Comparison of ENCODE assay signal across 9 mouse cellular contexts in genomic region chr5:3646539-3646938, GRCm38 (mm10). TPM values are rescaled to one million over a fixed set of nuclear protein-coding genes. Genes with fewer than 3 reads are reported as not detected.
DNase-seq lines count a peak whose midpoint lies in the region; ATAC-seq lines count a peak whose summit lies in the region.
"Had no signal": no experiment of that assay in that cellular context is flagged by ENCODE, and none has a peak within 500 bp of the region (broad histone marks: within the 10 kb centered on the region; RNA-seq: fewer than 3 reads in every experiment).

No protein-coding gene starts in this region.

- peak overlapping the region; percentile 96 for H3K4me3 ChIP-seq in kidney, embryonic 15.5 days (replicated peaks)
- peak overlapping the region; percentile 97 for H3K4me3 ChIP-seq in hindbrain, embryonic 12.5 days
- H3K4me3 ChIP-seq in midbrain, embryonic 13.5 days (replicated peaks): peak overlapping the region; percentile 95

- H3K27ac ChIP-seq in kidney, embryonic 15.5 days: peak overlapping the region; percentile 32; the same call in 1 of the 2 replicates
- no peak overlapping the region for H3K27ac ChIP-seq in hindbrain, embryonic 12.5 days
- no peak overlapping the region for H3K27ac ChIP-seq in midbrain, embryonic 13.5 days

- no peak for ATAC-seq in kidney, embryonic 15.5 days (replicated peaks; ENCODE audit: low FRiP score)
- ATAC-seq in hindbrain, embryonic 12.5 days (ENCODE audit: low FRiP score): no peak
- no peak for ATAC-seq in midbrain, embryonic 13.5 days

- no peaks in the 10 kb centered on the region for H3K9me3 ChIP-seq in kidney, embryonic 15.5 days (replicated peaks)
- H3K9me3 ChIP-seq in hindbrain, embryonic 12.5 days (replicated peaks): no peaks in the 10 kb centered on the region
- no peaks in the 10 kb centered on the region for H3K9me3 ChIP-seq in midbrain, embryonic 13.5 days

- no peaks in the 10 kb centered on the region for H3K27me3 ChIP-seq in kidney, embryonic 15.5 days
- no peaks in the 10 kb centered on the region for H3K27me3 ChIP-seq in hindbrain, embryonic 12.5 days
- H3K27me3 ChIP-seq in midbrain, embryonic 13.5 days: no peaks in the 10 kb centered on the region

- peak overlapping the region; percentile 85 for H3K9ac ChIP-seq in kidney, embryonic 15.5 days
- H3K9ac ChIP-seq in hindbrain, embryonic 12.5 days: peak overlapping the region; percentile 88
- H3K9ac ChIP-seq in midbrain, embryonic 13.5 days (replicated peaks): peak overlapping the region; percentile 89

- peaks cover 38% of the 10 kb centered on the region for H3K36me3 ChIP-seq in kidney, embryonic 15.5 days
- peaks cover 21% of the 10 kb centered on the region for H3K36me3 ChIP-seq in hindbrain, embryonic 12.5 days
- peaks cover 27% of the 10 kb centered on the region for H3K36me3 ChIP-seq in midbrain, embryonic 13.5 days

- DNase-seq in kidney, adult 11 months: no peak
- peak; percentile 27 for DNase-seq in c-Kit-positive CD71-positive TER-119-positive erythroid progenitor cells, embryonic 14.5 days (ENCODE audit: low spot score)
- no peak for DNase-seq in T-cell, adult 2 months (ENCODE audit: low spot score)
- DNase-seq in cerebellum, postnatal 14 days: no peak
- DNase-seq in ovary, adult 18-20 months (ENCODE audit: low spot score): no peak

- H3K4me1 ChIP-seq in kidney, embryonic 15.5 days: peaks cover 11% of the 10 kb centered on the region
- H3K4me1 ChIP-seq in hindbrain, embryonic 12.5 days: peaks cover 3% of the 10 kb centered on the region
- H3K4me1 ChIP-seq in midbrain, embryonic 13.5 days (replicated peaks): peaks cover 16% of the 10 kb centered on the region

- WGBS in kidney, embryonic 15.5 days: 23% methylated on average over 6 of the region's 6 CpGs
- 34% methylated on average over 6 of the region's 6 CpGs for WGBS in hindbrain, embryonic 12.5 days
- WGBS in midbrain, embryonic 13.5 days: 19% methylated on average over 6 of the region's 6 CpGs

- H3K4me2 ChIP-seq in kidney, embryonic 15.5 days: peak overlapping the region; percentile 78
- H3K4me2 ChIP-seq in hindbrain, embryonic 12.5 days (replicated peaks): peak overlapping the region; percentile 54
- peak overlapping the region; percentile 61 for H3K4me2 ChIP-seq in midbrain, embryonic 13.5 days (replicated peaks)

RNA-seq across cellular contexts. Expression of gene Tmbim7, which starts 4.4 kb away (rescaled TPM):
- polyA plus RNA-seq in kidney, embryonic 15.5 days (2015; fragmentation: Nextera tagmentation; extraction: Ambion mirVana): not detected in 2 replicates
- not detected in 2 replicates for polyA plus RNA-seq in hindbrain, embryonic 12.5 days (2016; fragmentation: Nextera tagmentation; extraction: Ambion mirVana)
- polyA plus RNA-seq in midbrain, embryonic 13.5 days (2015; fragmentation: Nextera tagmentation; extraction: Ambion mirVana): not detected in 2 replicates
- polyA plus RNA-seq: large intestine, adult 2 months had no signal

RNA-seq across cellular contexts. Expression of gene Gatad1, which starts 10.4 kb away (rescaled TPM):
- 71.5 and 73.3 TPM in 2 replicates for polyA plus RNA-seq in kidney, embryonic 15.5 days (2015; fragmentation: Nextera tagmentation; extraction: Ambion mirVana)
- 70.6 and 74.0 TPM in 2 replicates for polyA plus RNA-seq in hindbrain, embryonic 12.5 days (2016; fragmentation: Nextera tagmentation; extraction: Ambion mirVana)
- polyA plus RNA-seq in midbrain, embryonic 13.5 days (2015; fragmentation: Nextera tagmentation; extraction: Ambion mirVana): 66.3 and 68.3 TPM in 2 replicates

RNA-seq across cellular contexts. Expression of gene Rbm48, which starts 50.2 kb away (rescaled TPM):
- 14.1 and 15.1 TPM in 2 replicates for polyA plus RNA-seq in kidney, embryonic 15.5 days (2015; fragmentation: Nextera tagmentation; extraction: Ambion mirVana)
- polyA plus RNA-seq in hindbrain, embryonic 12.5 days (2016; fragmentation: Nextera tagmentation; extraction: Ambion mirVana): 13.0 and 13.8 TPM in 2 replicates
- polyA plus RNA-seq in midbrain, embryonic 13.5 days (2015; fragmentation: Nextera tagmentation; extraction: Ambion mirVana): 15.6 and 18.6 TPM in 2 replicates

RNA-seq across cellular contexts. Expression of gene Pex1, which starts 50.7 kb away (rescaled TPM):
- 16.8 and 18.3 TPM in 2 replicates for polyA plus RNA-seq in kidney, embryonic 15.5 days (2015; fragmentation: Nextera tagmentation; extraction: Ambion mirVana)
- polyA plus RNA-seq in hindbrain, embryonic 12.5 days (2016; fragmentation: Nextera tagmentation; extraction: Ambion mirVana): 20.9 and 23.3 TPM in 2 replicates
- 23.7 and 28.7 TPM in 2 replicates for polyA plus RNA-seq in midbrain, embryonic 13.5 days (2015; fragmentation: Nextera tagmentation; extraction: Ambion mirVana)
